Mouse (Mus musculus): ENCODE results near the gene BC048671. TPM values are rescaled to one million over a fixed set of nuclear protein-coding genes. Genes with fewer than 3 reads are reported as not detected.

BC048671 gene
- 0.12 TPM in 1 of 2 replicates, not detected in the other for polyA plus RNA-seq (2015; fragmentation: Nextera tagmentation; extraction: Ambion mirVana)

DNA sequence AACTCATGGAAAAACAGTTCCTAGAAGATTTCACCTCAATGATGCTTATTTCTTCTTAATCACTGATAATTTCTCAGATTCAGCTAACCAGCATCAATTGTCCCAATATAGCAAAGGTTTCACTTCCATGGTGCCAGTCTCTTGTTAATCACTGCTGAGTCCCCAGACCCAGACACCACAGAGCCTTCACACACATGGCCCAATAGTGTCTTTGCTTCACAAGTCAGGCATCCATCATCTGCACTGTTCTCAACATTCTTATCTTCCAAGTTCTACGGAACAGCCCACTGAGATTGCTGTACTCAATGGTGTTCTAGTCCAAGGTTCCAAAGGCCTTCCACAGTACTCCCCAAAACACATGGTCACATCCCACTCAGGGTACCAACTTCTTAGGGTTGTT lies at the start of gene BC048671:
BC048671 (plus strand) TSS at position 301 of the 400 bp plus-strand sequence.
- Histone ChIP-seq H3K27ac (ENCODE audit: low read length) (no peak within 1 kb of the TSS), H3K9ac (ENCODE audit: low read depth, low read length) (no peak within 1 kb of the TSS), H3K9me3 (replicated peaks; ENCODE audit: control insufficient read depth, low read length) (no peaks in the 10 kb centered on the region), H3K36me3 (ENCODE audit: control insufficient read depth, insufficient read depth) (no peaks in the 10 kb centered on the region), H3K4me1 (ENCODE audit: control insufficient read depth, low read depth, low read length) (peaks cover 1% of the 10 kb centered on the region; the same call in 1 of the 2 replicates), H3K4me3 (ENCODE audit: low read depth, low read length) (no peak within 1 kb of the TSS), H3K4me2 (ENCODE audit: low read depth, low read length) (no peak within 1 kb of the TSS), H3K27me3 (ENCODE audit: control insufficient read depth, insufficient read depth, low read depth, low read length) (no peaks in the 10 kb centered on the region)
- 63% methylated on average over 1 of the region's 1 CpGs for WGBS (ENCODE audit: insufficient replicate concordance)
- ATAC-seq (ENCODE audit: low read depth) = no peak

DNA sequence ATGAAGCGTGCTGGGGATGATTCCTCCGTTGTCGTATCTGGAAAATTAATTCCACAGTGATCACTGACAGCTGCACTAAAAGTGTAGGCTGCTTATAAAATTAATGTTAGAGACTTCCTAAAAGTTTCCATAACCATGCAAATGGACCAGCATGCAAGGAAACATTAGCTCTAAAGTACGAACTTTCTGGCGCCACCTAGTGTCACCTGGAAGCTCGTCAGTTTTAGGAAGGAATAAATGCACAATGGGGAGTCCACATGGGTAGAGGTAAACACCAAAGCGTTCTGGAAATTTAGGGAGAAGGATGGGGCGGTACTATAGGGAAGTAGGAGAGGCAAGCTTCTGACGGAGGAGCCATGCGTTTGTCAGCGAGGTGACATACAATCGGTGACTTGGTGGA lies 12.8 kb upstream of the BC048671 start:
- H3K4me3 ChIP-seq (ENCODE audit: low read depth, low read length) = no peak overlapping the region
- 36% methylated on average over 12 of the region's 12 CpGs for WGBS (ENCODE audit: insufficient replicate concordance)
- H3K4me1 ChIP-seq (ENCODE audit: control insufficient read depth, low read depth, low read length) = no peaks in the 10 kb centered on the region
- no peaks in the 10 kb centered on the region for H3K36me3 ChIP-seq (ENCODE audit: control insufficient read depth, insufficient read depth)
- H3K9me3 ChIP-seq (replicated peaks; ENCODE audit: control insufficient read depth, low read length) = no peaks in the 10 kb centered on the region
- H3K9ac ChIP-seq (ENCODE audit: low read depth, low read length) = no peak overlapping the region
- ATAC-seq (ENCODE audit: low read depth) = no peak
- H3K27ac ChIP-seq (ENCODE audit: low read length) = no peak overlapping the region
- no peaks in the 10 kb centered on the region for H3K27me3 ChIP-seq (ENCODE audit: control insufficient read depth, insufficient read depth, low read depth, low read length)
- H3K4me2 ChIP-seq (ENCODE audit: low read depth, low read length) = no peak overlapping the region

DNA sequence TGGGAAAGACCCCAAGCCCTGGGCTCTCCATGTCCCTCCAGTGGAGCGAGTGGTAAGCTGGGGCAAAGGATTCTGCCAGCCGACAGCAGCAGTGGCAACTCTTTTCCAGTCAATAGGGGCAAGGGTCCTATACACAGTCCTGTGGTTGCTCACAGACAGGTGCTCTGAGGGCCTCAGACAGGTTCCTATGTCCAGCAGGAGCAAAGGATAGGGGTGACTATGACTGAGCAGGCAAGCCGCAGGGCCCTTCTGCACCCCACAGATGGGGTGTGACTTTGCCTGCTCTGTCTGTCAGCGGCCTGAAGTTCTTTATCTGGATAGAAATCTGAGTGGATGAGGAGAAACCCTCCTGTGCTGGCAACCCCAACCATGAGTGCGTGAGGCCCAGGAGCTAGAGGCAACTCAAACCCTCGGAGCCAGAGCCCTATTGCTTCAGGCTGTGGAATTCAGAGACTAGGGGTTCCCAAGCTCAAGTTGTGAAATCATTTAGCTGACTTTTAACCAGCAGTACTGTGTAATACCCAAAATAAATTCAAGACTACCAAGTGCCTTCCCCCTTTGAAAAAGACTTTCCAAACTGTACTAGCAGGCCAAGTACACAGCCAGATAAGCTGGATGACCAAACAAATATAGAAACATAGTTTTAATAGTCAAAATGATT lies 5.4 kb downstream of the BC048671 start:
- no peak overlapping the region for H3K9ac ChIP-seq (ENCODE audit: low read depth, low read length)
- H3K36me3 ChIP-seq (ENCODE audit: control insufficient read depth, insufficient read depth) = 0 out of 2 replicates have a peak, but pooled peaks cover 2% of the 10 kb centered on the region
- H3K27ac ChIP-seq (ENCODE audit: low read length) = peak overlapping the region; percentile 53
- peaks cover 4% of the 10 kb centered on the region; the same call in 1 of the 2 replicates for H3K4me1 ChIP-seq (ENCODE audit: control insufficient read depth, low read depth, low read length)
- H3K9me3 ChIP-seq (replicated peaks; ENCODE audit: control insufficient read depth, low read length) = no peaks in the 10 kb centered on the region
- ATAC-seq (ENCODE audit: low read depth) = peak; percentile 84
- no peaks in the 10 kb centered on the region for H3K27me3 ChIP-seq (ENCODE audit: control insufficient read depth, insufficient read depth, low read depth, low read length)
- H3K4me2 ChIP-seq (ENCODE audit: low read depth, low read length) = no peak overlapping the region
- WGBS (ENCODE audit: insufficient replicate concordance) = 56% methylated on average over 6 of the region's 6 CpGs
- H3K4me3 ChIP-seq (ENCODE audit: low read depth, low read length) = no peak overlapping the region

DNA sequence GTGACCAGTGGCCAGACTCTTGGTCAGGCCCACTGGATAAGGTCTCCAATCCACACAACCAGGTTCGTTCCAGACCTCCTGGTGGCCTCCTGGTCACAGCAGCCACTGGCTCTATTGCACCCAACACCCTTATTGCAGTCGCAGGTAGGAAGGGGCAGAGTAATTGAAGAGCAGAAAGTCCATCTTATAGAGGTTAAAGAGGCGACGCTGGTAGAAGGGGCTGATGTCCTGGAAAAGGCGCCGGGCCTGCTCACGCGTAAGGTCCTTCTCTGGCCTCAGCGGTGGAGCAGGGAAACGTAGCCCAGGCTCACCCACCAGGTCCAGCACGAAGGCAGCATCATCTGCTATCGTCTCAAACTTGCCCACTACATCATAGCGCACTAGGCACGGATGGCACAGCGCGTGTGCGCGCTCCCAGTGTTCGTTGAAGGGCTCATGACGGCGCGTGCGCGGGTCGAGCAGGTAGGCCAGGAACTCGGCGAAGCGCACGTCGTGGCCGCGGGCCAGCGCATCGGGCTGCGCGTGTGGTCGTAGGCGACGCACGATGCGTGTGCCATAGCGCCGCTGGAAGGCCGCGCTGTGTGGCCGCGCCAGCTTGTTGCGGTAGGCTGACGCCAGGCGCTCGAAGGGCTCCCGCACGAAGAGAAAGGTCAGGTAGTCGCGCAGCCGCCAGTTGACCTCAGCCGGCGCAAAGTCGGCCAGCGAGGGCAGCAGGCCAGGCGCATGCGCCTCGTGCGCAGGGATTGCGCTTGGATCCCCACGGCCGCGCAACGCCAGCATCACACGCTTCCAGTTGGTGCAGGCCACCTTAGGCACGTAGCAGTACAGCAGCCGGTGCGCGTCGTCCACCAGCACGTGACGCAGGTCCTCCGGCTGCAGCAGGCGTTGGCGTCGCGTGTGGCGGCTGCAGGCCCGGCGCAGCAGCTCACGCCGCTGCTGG lies 8.1 kb downstream of the BC048671 start:
- Histone ChIP-seq H3K27ac (ENCODE audit: low read length) (no peak overlapping the region), H3K9ac (ENCODE audit: low read depth, low read length) (no peak overlapping the region), H3K4me2 (ENCODE audit: low read depth, low read length) (no peak overlapping the region), H3K4me1 (ENCODE audit: control insufficient read depth, low read depth, low read length) (peaks cover 4% of the 10 kb centered on the region; the same call in 1 of the 2 replicates), H3K9me3 (replicated peaks; ENCODE audit: control insufficient read depth, low read length) (no peaks in the 10 kb centered on the region), H3K4me3 (ENCODE audit: low read depth, low read length) (no peak overlapping the region), H3K27me3 (ENCODE audit: control insufficient read depth, insufficient read depth, low read depth, low read length) (no peaks in the 10 kb centered on the region), H3K36me3 (ENCODE audit: control insufficient read depth, insufficient read depth) (peaks cover 2% of the 10 kb centered on the region; the same call in 1 of the 2 replicates)
- ATAC-seq (ENCODE audit: low read depth) = no peak
- 79% methylated on average over 87 of the region's 87 CpGs for WGBS (ENCODE audit: insufficient replicate concordance)

DNA sequence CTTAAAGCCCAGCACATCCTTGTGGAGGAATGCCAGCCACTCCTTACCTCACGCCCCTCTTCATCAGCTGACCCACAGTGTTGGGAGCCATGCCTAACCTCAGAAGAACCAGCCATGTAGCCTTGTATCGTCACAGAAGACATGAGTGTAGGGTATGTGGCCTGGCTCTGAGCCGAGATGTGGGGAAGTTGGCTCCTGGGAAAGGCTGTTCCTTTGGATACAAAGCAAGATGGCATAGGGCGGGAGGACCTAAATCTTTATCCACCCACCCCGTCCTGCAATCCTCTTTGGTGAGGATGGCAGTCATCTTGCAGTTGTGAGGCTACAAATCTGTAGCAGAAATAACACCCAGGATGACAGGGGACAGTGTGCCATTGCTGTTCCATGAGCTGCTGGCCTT lies 14.9 kb downstream of the BC048671 start:
- ATAC-seq (ENCODE audit: low read depth) = no peak
- Histone ChIP-seq H3K36me3 (ENCODE audit: control insufficient read depth, insufficient read depth) (no peaks in the 10 kb centered on the region; the same call in 1 of the 2 replicates), H3K27me3 (ENCODE audit: control insufficient read depth, insufficient read depth, low read depth, low read length) (no peaks in the 10 kb centered on the region), H3K4me3 (ENCODE audit: low read depth, low read length) (no peak overlapping the region), H3K27ac (ENCODE audit: low read length) (no peak overlapping the region), H3K9me3 (replicated peaks; ENCODE audit: control insufficient read depth, low read length) (no peaks in the 10 kb centered on the region), H3K4me2 (ENCODE audit: low read depth, low read length) (no peak overlapping the region), H3K9ac (ENCODE audit: low read depth, low read length) (no peak overlapping the region), H3K4me1 (ENCODE audit: control insufficient read depth, low read depth, low read length) (peaks cover 3% of the 10 kb centered on the region)
- 52% methylated on average over 5 of the region's 5 CpGs for WGBS (ENCODE audit: insufficient replicate concordance)

DNA sequence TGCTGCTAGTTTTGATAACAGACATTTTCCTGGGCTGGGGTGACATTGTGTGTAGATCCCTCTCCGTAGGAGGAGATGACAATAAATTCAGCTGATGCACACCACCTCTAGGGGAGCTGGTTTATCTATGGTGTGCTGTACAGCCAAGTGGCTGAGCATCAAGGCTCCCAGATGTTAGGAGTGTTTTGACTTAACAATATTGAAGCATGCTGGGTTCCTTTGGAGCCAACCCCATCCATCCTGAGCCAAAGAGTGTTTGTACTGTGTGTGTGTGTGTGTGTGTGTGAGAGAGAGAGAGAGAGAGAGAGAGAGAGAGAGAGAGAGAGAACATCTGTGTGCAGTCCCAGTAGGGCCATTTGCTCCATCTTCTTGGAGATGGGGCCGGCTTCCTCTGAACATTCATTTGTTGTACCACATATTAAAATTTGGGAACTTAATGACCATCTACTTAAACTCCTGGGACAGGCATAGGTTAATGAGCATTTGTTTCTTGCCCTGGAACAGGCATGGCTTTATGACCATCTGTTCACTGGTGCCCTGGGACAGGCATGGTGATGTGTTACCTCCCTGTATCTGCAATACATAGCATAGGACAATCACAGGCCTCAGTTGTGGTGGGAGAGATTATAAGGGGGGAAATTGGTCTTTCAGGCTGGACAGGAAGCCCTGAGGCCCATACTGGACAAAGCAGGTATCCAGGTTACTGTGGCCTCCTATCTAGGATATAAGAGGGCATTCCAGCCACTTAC lies 16.7 kb downstream of the BC048671 start:
- H3K4me1 ChIP-seq (ENCODE audit: control insufficient read depth, low read depth, low read length) = peaks cover 8% of the 10 kb centered on the region
- no peak overlapping the region for H3K27ac ChIP-seq (ENCODE audit: low read length)
- H3K4me3 ChIP-seq (ENCODE audit: low read depth, low read length) = no peak overlapping the region
- no peaks in the 10 kb centered on the region for H3K36me3 ChIP-seq (ENCODE audit: control insufficient read depth, insufficient read depth)
- H3K27me3 ChIP-seq (ENCODE audit: control insufficient read depth, insufficient read depth, low read depth, low read length) = no peaks in the 10 kb centered on the region
- H3K4me2 ChIP-seq (ENCODE audit: low read depth, low read length) = no peak overlapping the region
- no peak for ATAC-seq (ENCODE audit: low read depth)
- WGBS (ENCODE audit: insufficient replicate concordance) = 46% methylated on average over 2 of the region's 2 CpGs
- H3K9ac ChIP-seq (ENCODE audit: low read depth, low read length) = no peak overlapping the region
- H3K9me3 ChIP-seq (replicated peaks; ENCODE audit: control insufficient read depth, low read length) = no peaks in the 10 kb centered on the region

DNA sequence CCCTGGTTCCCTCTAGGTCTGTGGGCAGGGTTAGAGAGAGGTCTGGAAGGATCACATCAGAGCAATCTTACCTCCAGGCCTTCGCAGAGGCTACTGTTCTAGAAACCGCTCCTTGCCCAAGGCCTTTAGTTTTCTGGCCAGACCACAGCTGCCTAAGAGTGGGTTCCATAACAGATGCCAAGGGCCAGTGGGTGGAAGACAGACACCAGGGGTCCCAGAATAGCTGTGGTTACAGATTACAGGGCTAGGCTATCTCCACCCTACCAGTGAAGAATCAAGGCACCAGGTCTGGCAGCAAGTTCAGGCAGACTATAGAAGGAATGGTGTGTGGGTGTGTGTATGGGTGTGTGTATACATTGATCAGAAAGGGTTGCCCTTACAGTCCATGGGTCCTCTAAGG lies 18.0 kb downstream of the BC048671 start:
- Histone ChIP-seq H3K36me3 (ENCODE audit: control insufficient read depth, insufficient read depth) (no peaks in the 10 kb centered on the region), H3K4me2 (ENCODE audit: low read depth, low read length) (no peak overlapping the region), H3K9me3 (replicated peaks; ENCODE audit: control insufficient read depth, low read length) (no peaks in the 10 kb centered on the region), H3K9ac (ENCODE audit: low read depth, low read length) (no peak overlapping the region), H3K27ac (ENCODE audit: low read length) (no peak overlapping the region), H3K27me3 (ENCODE audit: control insufficient read depth, insufficient read depth, low read depth, low read length) (no peaks in the 10 kb centered on the region), H3K4me1 (ENCODE audit: control insufficient read depth, low read depth, low read length) (peaks cover 8% of the 10 kb centered on the region), H3K4me3 (ENCODE audit: low read depth, low read length) (no peak overlapping the region)
- WGBS (ENCODE audit: insufficient replicate concordance) = 85% methylated on average over 2 of the region's 2 CpGs
- ATAC-seq (ENCODE audit: low read depth) = no peak

DNA sequence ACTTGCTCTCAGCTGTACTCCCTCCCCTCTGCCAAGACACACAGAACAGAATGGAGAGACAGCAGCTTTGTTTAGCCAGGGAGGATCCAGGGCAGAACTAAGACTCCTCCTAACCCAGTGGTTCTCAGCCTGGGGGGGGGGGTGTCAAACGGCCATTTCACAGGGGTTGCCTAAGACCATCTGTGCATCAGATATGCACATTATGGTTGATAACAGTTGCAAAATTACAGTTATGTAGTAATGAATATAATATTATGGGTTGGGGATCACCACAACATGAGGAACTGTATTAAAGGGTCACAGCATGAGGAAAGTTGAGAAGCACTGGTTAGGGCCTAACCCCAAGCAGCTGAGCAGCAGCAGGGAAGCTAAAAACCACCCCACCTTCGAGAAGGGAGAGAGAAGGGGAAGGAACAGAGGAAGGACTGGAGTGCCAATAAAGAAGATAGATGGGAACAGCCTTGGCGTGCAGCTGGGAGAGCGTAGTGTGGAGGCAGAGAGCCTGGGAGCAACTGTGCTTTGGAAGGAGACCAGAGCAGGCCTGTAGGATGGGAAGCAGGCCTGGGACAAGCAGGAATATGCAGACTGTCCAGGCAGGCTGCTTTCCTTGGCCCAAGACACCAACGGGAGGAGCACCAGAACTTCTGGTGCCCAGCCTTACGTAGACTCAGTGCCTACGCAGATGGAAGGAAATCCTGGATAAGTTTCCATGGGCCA lies 18.6 kb downstream of the BC048671 start:
- WGBS (ENCODE audit: insufficient replicate concordance) = 58% methylated on average over 7 of the region's 7 CpGs
- ATAC-seq (ENCODE audit: low read depth) = no peak
- no peak overlapping the region for H3K4me2 ChIP-seq (ENCODE audit: low read depth, low read length)
- H3K4me3 ChIP-seq (ENCODE audit: low read depth, low read length) = no peak overlapping the region
- H3K9ac ChIP-seq (ENCODE audit: low read depth, low read length) = no peak overlapping the region
- no peaks in the 10 kb centered on the region for H3K9me3 ChIP-seq (replicated peaks; ENCODE audit: control insufficient read depth, low read length)
- H3K27me3 ChIP-seq (ENCODE audit: control insufficient read depth, insufficient read depth, low read depth, low read length) = no peaks in the 10 kb centered on the region
- peaks cover 8% of the 10 kb centered on the region for H3K4me1 ChIP-seq (ENCODE audit: control insufficient read depth, low read depth, low read length)
- peak overlapping the region; percentile 68 for H3K27ac ChIP-seq (ENCODE audit: low read length)
- no peaks in the 10 kb centered on the region for H3K36me3 ChIP-seq (ENCODE audit: control insufficient read depth, insufficient read depth)
